Mouse (Mus musculus): ENCODE measurements around the gene Slc4a3.

The Slc4a3 gene

GRCm38 (mm10) chr1:75545965-75546956 lies at the start of gene Slc4a3:
Gene Slc4a3, plus strand, starts transcription at chr1:75546266.
- peak; percentile 27 for DNase-seq (ENCODE audit: low read depth, low spot score)

GRCm38 (mm10) chr1:75498897-75499296 lies 47.2 kb upstream of the Slc4a3 start:
- DNase-seq (ENCODE audit: low read depth, low spot score) = no peak

GRCm38 (mm10) chr1:75499441-75499840 lies 46.6 kb upstream of the Slc4a3 start:
- no peak for DNase-seq (ENCODE audit: low read depth, low spot score)

- DNase-seq (ENCODE audit: low read depth, low spot score) = no peak
Observed at GRCm38 (mm10) chr1:75501905-75502304, 44.2 kb upstream of the Slc4a3 start.

DNA sequence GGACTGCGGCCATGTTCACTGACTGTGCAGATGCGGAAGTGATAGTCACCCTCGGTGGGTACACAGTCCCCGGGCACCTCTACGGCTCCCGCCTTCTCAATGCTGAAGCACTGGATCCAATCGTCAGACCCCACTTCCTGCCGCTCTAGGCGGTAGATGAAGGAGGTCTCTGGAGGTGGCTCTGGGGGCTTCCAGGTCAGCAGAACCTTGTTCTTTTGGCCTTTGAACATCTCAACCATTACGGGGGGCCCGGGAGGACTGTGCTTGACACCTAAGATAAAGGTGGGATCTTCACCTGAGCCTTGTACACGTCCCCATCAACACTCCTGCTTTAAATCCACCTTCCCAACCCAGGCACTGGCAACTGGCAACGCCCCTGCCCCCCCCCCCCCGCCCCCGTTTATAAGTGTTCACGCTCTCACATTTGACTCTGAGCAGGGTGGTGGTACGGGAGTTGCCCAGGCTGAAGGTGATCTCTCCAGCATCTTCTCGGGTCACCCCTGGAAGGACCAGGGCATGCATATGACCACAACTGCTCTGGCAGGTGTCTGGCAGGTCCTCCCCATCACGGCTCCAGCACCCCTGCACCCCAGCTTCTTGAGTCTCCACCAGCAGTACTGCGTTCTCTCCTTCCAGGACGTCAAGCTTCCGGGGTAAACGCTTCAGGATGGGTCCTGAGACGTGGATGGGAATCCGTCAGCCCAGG lies 43.0 kb upstream of the Slc4a3 start:
- DNase-seq (ENCODE audit: low read depth, low spot score) = no peak

DNA sequence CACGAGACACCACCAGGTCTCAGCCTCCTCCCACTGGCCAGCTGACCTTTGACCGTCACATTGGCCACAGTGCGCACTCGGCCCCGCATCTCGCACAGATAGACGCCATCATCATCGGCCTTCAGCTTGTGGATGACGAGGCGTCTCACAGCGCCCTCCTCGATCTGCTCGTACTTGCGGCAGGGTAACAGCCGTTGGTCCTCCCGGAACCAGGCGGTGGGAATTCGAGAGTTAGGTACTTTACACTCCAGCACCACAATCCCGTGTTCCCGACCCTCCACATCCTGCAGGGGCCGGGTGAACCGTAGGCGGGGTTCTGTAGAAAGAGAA lies 42.5 kb upstream of the Slc4a3 start:
- DNase-seq (ENCODE audit: low read depth, low spot score) = no peak

DNA sequence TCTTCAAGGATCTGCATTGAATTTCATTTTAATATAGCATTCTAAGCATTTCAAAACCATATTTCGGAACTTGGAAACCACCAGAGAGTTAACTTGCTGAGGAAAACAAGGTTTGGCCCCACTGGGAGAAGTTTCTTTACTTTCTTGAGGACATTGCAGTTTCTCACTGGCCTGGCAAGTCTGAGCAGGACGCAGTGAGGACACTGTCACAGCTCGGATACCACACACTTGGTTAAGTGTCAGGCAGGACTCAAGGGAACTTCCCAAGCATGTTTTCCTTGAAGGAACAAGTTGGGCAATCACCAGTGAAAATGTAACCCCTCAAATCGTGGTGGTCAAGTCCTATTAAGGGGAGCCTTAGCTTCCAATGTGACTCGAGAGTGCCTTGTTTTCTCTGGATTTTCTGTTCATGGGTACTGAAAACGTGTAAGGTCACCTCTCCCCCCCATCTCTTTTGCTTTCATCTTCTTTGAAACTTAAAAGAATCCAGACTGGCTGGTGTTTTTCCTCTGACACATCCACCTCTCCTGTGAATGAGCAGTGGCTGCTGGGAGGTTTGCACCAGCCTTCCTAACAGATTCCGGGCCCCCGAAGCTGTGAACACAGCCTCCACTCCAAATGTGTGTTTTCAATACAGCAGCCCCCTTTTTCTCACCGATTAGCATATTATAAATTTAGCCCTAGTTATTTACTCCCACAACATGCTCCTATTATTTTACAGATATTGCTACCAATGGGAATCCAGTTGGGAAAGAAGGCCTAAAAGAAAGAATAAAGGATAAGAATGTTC lies 41.6 kb upstream of the Slc4a3 start:
- DNase-seq (ENCODE audit: low read depth, low spot score) = no peak

DNA sequence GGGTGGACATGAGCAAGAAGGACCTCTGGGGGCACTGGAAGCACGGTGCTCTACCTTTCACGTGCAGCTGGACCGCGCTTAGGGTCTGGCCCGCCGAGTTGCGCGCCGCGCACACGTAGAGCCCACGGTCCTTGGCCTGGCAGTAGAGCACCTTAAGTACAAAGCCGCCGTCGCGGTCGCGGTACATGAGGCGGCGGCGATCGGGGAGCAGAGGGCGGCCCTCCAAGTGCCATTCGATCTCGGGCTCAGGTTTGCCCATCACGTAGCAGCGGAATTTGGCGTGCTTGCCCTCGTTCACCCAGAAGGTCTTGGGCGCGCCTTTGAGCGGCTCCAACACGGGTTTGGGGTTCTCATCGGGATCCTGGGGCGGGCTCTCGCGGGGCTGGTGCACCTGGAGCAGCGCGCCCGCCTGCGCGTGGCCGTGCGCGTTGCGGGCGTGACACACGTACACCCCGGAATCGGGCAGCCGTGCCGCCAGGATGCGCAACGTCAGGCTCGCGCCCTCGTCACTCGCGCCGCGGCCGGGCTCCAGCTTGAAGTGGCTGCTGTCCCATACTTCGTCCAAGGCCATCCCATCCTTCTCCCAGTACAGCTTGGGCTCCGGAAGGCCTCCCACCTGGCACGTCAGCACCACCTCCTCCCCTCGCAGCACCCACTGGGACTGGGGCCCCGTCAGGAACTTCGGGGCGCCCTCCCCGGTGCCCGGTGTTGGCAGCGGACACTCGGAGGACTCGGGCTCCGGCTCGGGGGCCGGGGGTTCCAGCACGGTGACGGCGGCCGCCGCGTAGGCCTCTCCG lies 40.7 kb upstream of the Slc4a3 start:
- peak; percentile 74 for DNase-seq (ENCODE audit: low read depth, low spot score)

- DNase-seq (ENCODE audit: low read depth, low spot score) = peak; percentile 83
Observed at GRCm38 (mm10) chr1:75505956-75506831, 39.9 kb upstream of the Slc4a3 start, which contains the start of gene Obsl1. Gene Obsl1, minus strand, starts transcription at chr1:75506452.

DNA sequence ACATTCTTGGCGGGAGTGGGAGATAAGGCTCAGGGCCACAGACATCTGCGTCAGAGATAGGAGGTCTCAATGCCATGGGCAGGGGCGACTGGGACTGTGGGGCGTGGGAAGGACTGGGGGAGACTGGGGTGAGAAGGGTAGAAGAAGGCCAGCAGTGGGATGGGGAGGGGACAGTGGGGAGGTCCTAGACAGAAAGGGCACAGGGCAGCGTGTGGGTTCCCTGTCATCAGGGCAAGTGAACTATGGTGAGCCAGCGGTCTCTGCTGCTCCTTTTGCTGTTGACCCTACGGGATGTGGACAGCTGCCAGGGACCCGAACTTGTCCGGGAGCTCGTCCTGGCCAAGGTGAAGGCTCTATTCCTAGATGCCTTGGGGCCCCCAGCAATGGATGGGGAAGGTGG lies 39.1 kb upstream of the Slc4a3 start, which contains the start of gene Inha:
Gene Inha, plus strand, starts transcription at position 72 of the 400 bp plus-strand sequence.
- no peak for DNase-seq (ENCODE audit: low read depth, low spot score)

DNA sequence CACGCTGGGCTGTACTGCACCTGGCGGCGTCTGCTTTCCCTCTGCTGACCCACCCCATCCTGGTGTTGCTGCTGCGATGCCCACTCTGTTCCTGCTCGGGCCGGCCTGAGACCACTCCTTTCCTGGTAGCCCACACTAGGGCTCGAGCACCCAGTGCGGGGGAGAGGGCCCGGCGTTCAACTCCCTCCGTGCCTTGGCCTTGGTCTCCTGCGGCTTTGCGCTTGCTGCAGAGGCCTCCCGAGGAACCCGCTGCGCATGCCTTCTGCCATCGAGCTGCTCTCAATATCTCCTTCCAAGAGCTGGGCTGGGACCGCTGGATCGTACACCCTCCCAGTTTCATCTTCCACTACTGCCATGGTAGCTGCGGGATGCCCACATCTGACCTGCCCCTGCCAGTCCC lies 36.5 kb upstream of the Slc4a3 start:
- DNase-seq (ENCODE audit: low read depth, low spot score) = no peak

DNA sequence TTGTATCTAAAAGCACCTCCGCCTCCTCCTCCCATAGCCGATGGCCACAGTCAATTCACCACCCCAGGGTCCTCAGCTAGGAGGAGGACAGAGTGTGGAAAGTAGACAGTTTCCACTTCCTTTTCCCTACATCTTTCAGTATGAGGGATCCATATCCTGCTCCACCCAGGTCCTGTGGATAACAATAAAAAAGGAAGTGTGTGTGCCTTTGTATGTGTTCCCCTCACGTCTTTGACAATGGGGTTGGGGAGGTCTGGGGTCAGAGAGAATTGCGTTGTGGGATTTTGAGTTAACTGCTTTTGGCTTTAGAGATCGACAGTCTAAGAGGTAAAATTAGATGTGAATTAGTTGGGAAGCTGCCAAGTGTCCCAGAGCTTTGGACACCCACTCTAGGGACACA lies 35.9 kb upstream of the Slc4a3 start:
- DNase-seq (ENCODE audit: low read depth, low spot score) = no peak

DNA sequence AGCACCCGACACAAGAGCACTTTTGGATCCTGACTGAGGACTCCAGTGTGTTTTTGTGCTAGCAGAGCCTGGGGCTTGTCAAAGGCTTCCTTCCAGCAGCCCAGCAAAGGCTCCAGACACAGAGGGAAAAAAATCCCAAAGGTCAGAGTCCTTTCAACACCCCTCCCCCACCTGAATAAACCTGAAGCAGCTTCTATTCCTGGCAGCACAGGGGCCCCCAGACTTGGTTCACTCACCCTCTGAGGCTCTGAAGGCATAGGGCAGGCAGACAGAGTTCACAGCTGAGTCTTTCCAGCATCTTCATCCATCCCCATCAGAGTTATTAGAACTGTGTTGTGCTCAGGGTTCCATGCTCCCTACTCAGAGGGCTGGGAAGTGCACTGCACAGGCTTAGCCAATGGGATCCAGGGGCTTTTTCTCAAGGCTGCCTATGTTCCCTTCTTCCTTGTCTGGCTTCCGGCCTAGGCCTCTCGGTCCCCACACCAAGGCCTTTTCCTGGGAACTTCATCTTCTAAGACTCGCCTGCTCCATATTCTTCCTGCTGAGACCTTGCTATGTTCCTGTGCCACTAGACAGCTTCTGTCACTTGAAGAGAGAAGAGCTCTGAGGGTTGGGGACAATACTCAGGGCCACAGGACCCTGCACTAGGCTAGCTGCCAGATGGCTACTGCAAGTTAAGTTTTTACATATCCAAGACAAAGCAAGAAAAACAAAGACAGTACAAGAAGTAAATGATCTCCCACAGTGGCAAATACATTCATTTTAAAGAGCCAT lies 34.4 kb upstream of the Slc4a3 start:
- DNase-seq (ENCODE audit: low read depth, low spot score) = no peak

DNA sequence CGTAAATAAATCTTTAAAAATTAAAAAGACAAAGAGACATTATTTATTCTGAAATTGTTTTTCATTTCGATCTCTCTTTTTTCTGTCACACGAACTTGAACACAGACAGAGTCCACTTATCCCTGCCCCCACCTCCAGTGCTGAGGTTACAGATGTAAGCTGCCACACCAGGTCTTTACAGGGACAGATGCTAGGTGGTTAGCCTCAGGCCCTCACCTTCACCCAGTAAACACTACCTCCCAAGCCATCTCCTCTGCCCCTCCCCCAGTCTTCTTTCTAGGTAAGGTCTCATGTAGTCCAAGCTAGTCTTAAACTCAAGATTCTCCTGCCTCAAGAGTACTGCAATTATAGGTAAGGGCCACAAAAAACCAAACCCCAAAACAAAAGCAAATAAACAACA lies 33.5 kb upstream of the Slc4a3 start:
- DNase-seq (ENCODE audit: low read depth, low spot score) = no peak

DNA sequence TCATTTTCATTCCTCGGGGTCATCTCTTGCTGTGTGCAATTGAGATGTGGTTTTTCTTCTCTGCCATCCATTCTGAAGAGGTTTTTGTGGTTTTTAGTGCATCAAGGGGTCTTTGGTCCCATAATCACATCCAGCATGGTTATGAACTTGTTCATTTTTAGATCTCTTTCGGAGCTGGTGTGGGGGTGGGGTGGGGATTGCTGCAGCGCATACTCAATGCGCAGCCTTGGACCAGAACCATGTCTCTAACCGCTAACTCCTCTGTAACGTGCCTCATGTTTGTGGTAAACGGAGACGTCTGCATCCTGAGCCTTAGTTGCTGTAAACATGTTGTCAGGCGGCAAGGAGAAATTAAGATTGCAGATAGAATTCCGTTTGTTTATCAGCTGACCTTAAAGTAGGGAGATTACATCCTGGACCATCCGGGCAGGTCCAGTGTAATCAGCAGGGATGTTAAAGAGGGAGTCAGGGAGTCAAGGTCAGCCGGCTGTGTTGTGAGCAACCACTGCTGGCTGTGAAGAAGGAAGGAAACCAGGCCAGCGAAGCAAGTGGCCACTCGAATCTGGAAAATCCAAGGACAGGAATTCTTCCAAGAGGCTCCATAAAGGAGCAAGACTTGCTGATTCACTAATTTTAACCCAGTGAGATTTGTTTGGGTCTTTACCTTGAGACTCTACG lies 29.2 kb upstream of the Slc4a3 start:
- DNase-seq (ENCODE audit: low read depth, low spot score) = no peak

DNA sequence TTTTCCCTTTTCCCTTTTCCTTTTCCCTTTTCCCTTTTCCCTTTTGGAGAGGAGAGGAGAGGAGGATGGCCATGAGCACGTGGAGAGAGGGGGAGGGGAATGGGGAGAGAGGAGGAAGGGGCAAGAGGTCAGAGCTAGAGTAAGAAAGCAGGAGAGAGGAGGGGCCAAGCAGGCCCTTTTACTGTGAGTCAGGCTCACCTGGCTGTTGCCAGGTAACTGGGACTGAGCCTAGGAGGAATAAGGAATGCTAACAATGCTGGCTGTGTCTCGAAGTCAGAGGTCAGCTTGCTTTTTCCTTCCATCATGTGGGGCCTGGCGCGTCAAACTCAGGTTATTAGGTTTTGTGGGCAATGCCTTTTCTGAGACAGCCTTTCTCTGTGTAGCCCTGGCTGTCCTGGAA lies 28.1 kb upstream of the Slc4a3 start:
- DNase-seq (ENCODE audit: low read depth, low spot score) = no peak

DNA sequence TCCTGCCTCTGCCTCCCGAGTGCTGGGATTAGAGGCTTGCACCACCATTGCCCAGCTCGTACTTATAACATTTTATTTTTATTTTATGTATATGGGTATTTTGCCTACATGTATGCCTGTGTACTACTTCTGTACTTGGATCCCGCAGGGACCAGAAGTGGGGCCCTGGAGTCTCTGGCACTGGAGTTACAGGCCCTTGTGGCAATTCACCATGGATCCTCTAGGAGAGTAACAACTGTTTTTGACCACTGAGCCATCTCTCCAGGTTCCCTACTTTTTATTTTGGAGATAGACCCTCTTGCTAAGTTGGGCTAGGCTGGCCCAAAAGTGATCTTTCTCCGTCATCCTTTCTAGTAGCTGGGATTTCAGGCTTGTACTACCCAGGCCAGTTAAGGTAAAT lies 27.6 kb upstream of the Slc4a3 start:
- DNase-seq (ENCODE audit: low read depth, low spot score) = no peak

GRCm38 (mm10) chr1:75519576-75519975 lies 26.5 kb upstream of the Slc4a3 start:
- no peak for DNase-seq (ENCODE audit: low read depth, low spot score)
